Mouse (Mus musculus): ENCODE data around the gene Cnbp.
A peak's percentile ranks its signal among the peaks of the same experiment; 100 is the strongest.

Cnbp gene

GRCm38 (mm10) chr6:87850900-87851614, at the start of gene Cnbp:
Gene Cnbp (minus strand): TSS chr6:87851106.
- DNase-seq (ENCODE audit: low spot score): peak; percentile 96

GRCm38 (mm10) chr6:87898028-87898427, 47.1 kb upstream of the Cnbp start:
- DNase-seq (ENCODE audit: low spot score): no peak

GRCm38 (mm10) chr6:87893931-87894330, 43.0 kb upstream of the Cnbp start:
- DNase-seq (ENCODE audit: low spot score): no peak

GRCm38 (mm10) chr6:87887594-87888233, 36.8 kb upstream of the Cnbp start, which contains the start of gene Copg1:
Gene Copg1 (plus strand): TSS chr6:87887814.
- DNase-seq (ENCODE audit: low spot score): peak; percentile 100

DNA sequence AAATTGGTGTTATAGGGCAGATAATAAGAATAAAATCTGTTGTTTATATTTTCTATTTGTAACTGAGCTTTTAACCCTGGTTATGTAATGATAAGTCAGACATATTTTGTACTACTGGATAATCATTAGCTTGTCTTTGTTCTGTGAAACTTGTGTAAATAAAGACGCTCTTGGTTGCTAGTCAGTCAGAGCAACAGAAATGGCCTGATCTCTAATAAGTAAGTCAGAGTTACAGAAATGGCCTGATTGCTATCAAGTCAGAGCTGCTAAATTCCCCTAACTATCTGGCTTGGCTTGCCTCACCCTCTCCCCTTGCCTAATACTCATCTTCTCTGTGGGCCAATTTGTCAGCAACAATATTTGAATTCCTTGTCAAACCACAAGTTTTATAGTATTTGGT, 35.8 kb upstream of the Cnbp start:
- no peak for DNase-seq (ENCODE audit: low spot score)

- no peak for DNase-seq (ENCODE audit: low spot score)
These were observed 31.9 kb upstream of the Cnbp start for GRCm38 (mm10) chr6:87882816-87883215.

- no peak for DNase-seq (ENCODE audit: low spot score)
These were observed 31.3 kb upstream of the Cnbp start for GRCm38 (mm10) chr6:87882221-87882620.

GRCm38 (mm10) chr6:87879628-87880027, 28.7 kb upstream of the Cnbp start:
- DNase-seq (ENCODE audit: low spot score): no peak

- no peak for DNase-seq (ENCODE audit: low spot score)
These were observed 28.1 kb upstream of the Cnbp start for GRCm38 (mm10) chr6:87879010-87879409.

- no peak for DNase-seq (ENCODE audit: low spot score)
These were observed 25.2 kb upstream of the Cnbp start for GRCm38 (mm10) chr6:87876068-87876643.

GRCm38 (mm10) chr6:87875562-87875961, 24.7 kb upstream of the Cnbp start:
- no peak for DNase-seq (ENCODE audit: low spot score)

- peak; percentile 46 for DNase-seq (ENCODE audit: low spot score)
These were observed 24.2 kb upstream of the Cnbp start for GRCm38 (mm10) chr6:87875083-87875482.

- DNase-seq (ENCODE audit: low spot score): no peak
These were observed 23.1 kb upstream of the Cnbp start for GRCm38 (mm10) chr6:87873963-87874362.

GRCm38 (mm10) chr6:87873104-87873503, 22.2 kb upstream of the Cnbp start:
- no peak for DNase-seq (ENCODE audit: low spot score)

DNA sequence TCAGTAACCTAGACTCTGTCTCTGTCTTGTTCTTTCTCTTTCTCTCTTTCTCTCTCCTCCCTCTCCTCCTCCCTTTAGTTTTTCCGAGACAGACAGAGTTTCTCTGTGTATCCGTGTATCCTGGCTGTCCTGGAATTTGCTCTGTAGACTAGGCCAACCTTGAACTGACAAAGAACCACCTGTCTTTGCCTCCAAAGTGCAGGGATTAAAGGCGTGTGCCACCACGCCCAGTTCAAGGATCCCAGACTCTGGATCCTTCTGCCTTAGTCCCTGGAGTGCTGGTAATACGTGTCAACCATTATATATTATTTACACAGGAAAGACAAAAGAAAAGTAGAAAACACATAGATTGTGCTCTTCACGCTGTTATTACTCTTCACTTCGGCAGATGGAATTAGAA, 20.3 kb upstream of the Cnbp start:
- DNase-seq (ENCODE audit: low spot score): no peak

DNA sequence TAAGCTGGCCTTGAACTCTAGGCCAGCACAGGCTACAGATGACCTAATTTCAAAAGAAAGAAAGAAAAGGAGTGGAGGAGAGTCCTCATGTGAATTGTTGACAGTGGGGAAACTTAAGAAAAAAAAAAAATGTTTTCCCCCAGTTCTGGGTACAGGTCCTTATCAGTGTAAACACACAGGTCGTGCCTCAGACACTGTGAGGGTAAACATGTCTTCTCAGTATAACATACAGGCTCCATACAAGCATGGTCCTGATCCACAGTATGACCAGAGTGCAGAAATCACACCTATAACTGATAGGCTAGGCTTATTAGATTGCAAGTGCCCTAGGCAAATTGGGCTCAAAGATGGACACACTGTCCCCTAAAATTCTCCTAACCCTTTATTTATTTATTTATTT, 19.5 kb upstream of the Cnbp start:
- no peak for DNase-seq (ENCODE audit: low spot score)

DNA sequence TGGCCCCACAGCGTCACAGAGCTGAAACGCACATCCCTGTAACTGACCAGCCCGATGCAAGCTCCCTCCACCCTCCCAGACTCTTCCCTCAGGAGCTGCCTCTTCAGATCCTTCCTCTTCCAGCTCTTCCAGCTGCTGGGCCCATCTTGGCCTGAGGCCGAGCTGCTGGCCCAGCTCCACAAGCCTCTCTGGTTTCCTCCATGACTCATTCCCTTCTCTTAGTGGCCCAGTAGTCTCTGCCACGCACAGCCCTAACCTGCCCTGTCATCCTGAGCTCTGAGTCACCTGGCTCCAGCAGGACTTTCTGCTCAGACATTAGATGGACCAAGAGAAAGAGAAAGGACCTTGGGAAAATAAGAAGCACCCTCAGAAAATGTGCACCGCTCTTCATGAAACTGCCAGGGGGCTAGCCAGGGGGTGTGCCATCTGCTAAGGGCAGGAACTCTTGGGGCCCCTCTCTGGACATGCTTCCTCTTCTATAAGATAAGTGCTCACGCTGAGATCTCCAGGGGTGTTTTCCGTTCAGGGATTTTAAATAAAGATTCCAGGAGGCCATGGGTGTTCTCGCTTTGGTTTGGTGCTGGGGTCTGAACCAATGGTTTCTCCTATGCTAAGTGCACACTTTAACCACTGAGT, 18.1 kb upstream of the Cnbp start:
- DNase-seq (ENCODE audit: low spot score): peak; percentile 85

DNA sequence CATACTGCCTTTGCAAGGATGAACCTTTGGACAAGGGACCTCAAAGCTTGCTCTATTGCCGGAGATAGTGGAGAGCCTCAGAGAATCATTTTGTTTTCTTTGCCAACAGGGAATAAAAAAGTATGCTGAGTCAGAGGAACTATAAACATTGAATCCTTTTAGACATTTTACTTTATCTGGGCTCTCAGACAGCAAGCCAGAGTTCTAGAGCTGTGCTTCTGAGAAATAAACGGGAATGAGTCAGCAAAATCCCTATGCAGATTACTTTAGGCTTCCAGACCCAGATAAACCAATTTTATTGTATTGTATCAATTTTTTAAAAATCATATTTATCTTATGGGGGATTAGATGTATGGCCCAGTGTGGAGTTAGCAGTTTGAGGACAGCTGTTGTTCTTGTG, 16.4 kb upstream of the Cnbp start:
- no peak for DNase-seq (ENCODE audit: low spot score)

- no peak for DNase-seq (ENCODE audit: low spot score)
These were observed 15.3 kb upstream of the Cnbp start for GRCm38 (mm10) chr6:87866211-87866610.

GRCm38 (mm10) chr6:87857071-87857470, 6.2 kb upstream of the Cnbp start:
- no peak for DNase-seq (ENCODE audit: low spot score)

DNA sequence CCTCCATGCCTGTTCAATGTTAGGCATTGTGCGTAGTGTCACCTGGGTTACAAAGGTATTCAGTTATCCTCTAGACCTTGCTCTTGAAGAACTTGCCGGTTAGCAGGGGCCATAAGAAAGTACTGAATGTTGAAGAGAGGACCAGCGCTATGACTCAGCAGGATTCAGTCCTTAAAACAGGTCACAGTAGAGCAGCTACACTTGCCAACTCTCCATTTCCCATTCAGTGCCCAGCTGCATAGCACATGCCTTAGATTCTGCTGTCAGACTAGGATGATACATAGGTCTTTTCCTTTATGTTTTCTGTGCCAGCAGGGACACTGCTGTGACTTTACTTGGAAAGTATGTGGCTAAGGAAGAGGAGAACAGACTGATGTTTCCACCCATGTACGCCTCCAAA, 2.5 kb upstream of the Cnbp start:
- no peak for DNase-seq (ENCODE audit: low spot score)

GRCm38 (mm10) chr6:87851871-87852270, 965 bp upstream of the Cnbp start:
- DNase-seq (ENCODE audit: low spot score): no peak

Measured in urinary bladder, postnatal 25 days (tissue).